Mouse (Mus musculus) natural killer cell, adult 2 months (primary cell): ENCODE results near the gene Neurod1.
A peak's percentile ranks its signal among the peaks of the same experiment; 100 is the strongest.

ENCODE experiments used
- DNase-seq, 2 experiments: peaks; one replicate each; pipeline ENCODE4 v3.0.0; 2022; ENCODE audit warnings: low spot score in 2 of 2

Neurod1 gene

DNA sequence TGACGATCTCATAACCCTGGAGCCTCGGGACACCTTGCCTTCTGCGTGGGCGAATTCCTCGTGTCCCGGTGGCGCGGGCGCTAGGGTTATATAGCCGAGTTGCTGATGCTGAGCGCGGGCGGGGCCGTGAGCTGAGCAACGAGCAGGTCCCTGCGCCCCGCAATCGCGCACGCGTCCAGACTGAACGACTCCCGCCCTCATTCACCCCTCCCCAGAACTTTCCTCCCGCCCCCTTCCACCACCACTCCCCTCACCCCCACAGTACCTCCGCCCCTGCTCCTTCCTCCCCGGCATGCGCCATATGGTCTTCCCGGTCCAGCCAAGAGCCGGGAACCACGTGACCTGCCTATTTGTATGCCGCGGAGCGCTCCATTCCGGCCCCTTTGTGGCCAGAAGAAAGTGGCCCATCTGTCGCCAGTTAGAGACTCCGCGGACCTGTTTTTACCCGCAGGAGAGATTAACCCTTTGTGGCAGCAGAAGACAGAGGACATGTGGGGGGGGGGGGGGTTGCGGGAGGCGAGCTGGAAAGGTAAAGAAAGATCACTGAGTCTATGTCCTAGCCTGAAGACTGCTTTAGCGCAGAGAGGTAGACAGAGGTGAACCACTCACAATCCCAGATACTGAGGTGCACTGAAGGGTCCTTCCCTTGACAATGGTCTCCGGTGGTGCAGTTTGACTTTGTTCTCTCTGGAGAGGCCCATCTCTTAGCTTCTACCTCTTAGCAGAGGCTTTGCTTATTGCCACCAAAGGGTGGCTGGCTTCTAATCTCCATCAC, at the start of gene Neurod1, which contains the start of gene Cerkl:
Gene Neurod1 (minus strand): TSS at position 177 of the 775 bp plus-strand sequence.
Gene Cerkl (minus strand): TSS at position 211 of the 775 bp plus-strand sequence.
- no peak for DNase-seq

DNA sequence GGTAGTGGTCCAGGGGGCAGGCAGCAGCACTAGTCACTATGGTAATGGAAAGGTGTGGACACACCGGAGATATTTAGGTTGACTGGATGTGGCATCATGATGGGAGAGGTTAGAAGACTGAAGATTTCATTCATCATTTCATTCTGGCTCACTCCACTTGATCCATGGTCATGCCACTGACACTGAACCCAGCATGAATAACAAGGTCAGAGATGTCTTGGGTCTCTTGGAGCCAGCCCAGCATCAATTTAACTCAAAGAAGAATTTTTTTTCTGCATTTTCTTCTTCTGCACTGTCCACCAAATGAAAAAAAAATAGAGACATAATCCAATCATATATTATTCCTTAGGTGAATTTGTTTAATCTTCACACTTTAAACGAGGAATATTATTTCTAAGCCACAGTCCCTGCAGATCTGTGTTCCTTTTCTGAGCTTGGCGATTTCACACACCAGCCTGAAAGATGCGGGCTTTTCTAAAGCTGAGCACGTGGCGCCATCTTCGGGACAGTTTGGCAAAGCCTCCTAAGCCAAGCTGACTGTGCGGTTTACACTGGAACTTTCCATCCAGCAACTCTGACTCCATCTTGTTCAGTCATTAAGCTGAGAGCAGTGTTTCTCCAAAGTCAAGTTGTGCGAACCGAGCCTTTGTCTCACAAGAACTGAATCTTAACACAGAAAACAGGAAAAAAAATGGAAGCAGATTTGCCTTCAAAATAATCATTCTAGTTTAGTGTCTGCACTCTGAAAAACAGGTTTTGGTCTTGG, 42.6 kb upstream of the Neurod1 start:
- peak; percentile 3 to 23 for DNase-seq

DNA sequence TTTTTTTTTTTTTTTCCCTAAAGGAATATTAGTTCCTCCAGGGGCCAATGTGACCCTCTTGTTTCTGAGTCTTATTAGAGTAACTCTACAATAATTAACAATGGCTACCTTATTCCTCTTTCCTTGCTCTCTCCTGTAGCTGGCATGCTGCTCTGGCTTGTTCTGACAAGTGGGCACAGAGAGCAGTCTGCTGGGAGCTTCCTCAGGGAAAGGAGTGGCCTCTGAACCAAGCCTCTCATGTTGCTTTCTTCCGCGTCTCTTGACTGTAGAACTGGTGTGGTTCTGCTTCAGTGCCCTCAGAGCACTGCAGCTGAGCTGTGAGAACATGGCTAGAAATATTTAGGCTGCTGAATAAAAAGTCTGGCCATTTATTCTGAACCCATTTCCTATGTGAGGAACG, 28.6 kb upstream of the Neurod1 start:
- no peak for DNase-seq

DNA sequence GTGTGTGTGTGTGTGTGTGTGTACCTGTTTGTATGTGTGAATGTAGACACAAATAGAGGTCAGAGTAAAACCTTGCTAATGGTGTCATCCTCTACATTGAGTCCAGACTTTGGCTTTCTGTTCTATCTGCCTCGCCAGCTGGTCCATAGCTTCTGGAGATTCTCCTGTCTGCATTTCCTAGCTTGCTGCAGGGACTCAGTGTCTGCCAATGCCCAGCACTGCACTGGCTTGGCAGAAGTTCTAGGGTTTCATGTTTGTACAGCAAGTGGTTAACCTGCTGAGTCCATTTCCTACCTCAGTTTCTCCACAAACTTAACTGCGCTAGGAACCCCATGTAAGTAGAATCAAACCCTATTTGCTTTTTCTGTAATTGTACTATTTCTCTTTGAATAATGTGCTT, 26.0 kb upstream of the Neurod1 start:
- DNase-seq, result no peak

DNA sequence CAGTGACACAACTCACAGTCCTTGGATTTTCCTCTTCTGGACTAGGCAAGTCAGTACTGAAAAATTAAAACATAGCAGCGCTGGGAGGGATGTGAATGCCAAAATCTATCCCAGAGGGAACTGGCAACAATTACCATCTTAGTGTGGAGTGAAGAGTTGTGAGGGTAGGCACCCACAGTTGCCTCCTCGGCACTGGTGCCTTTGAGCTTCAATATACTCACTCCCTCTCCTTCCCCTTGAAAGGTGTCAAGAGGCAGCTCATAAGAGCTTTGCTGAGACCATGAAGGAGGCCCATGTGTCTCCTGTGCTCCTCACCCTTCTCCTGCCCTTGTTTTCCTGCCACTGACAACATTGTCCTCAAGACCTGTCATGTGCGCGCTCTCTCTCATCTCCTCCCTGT, 5.9 kb upstream of the Neurod1 start:
- DNase-seq, result no peak

DNA sequence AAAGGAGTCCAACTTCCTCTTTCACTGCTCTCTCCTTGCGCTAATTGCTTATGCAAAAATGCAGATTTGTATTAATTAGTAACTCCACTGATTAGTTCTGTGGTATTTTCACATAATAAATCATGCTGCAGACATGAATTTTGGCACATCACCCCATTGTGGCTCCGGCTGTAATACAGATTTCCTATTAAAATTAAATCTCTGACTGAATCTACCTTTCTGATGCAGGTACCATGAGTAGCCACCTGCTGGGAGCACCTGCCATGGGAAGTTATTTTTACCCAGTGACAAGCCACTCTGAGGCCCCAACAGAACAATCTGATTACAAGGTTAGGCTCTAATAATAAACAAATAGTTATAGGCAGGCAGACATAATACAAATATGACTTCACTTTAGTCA, 5.3 kb upstream of the Neurod1 start:
- no peak for DNase-seq

DNA sequence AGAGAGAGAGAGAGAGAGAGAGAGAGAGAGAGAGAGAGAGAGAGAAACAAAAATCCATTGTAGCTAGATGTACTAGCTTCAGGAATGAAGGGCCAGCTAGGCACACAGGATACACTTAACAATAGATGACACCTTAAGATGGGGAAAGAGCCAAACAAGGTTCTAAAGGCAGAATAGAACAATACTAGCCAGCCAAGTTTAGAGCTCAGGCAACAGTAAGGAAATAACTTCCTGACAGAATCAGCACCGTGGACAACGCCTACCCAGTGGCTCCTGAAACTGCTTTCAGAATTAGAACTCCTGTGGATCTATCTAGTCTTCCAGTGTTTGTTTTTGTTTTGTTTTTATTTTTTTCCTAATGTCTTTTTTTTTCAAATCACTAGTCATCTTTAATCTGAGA, 4.0 kb upstream of the Neurod1 start:
- no peak for DNase-seq

DNA sequence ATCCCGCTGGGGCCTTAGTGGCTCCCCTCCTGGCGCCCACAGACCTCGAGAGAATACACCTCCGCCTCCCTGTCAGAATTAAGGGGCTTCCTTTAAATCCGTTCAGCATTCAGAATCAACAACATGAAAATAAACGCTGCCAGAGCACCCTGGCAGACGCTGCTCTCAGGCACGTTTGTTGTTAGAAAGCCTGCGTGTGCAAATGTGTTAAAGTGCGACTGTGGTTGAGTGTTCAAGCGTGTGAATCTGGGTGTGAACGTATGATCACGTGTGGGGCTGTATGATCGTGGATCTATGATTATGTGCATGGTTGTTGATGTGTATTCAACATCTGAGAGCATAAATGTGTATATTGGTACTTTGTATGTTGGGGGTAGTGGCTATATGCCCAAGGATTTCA, 3.6 kb upstream of the Neurod1 start:
- DNase-seq, result no peak

DNA sequence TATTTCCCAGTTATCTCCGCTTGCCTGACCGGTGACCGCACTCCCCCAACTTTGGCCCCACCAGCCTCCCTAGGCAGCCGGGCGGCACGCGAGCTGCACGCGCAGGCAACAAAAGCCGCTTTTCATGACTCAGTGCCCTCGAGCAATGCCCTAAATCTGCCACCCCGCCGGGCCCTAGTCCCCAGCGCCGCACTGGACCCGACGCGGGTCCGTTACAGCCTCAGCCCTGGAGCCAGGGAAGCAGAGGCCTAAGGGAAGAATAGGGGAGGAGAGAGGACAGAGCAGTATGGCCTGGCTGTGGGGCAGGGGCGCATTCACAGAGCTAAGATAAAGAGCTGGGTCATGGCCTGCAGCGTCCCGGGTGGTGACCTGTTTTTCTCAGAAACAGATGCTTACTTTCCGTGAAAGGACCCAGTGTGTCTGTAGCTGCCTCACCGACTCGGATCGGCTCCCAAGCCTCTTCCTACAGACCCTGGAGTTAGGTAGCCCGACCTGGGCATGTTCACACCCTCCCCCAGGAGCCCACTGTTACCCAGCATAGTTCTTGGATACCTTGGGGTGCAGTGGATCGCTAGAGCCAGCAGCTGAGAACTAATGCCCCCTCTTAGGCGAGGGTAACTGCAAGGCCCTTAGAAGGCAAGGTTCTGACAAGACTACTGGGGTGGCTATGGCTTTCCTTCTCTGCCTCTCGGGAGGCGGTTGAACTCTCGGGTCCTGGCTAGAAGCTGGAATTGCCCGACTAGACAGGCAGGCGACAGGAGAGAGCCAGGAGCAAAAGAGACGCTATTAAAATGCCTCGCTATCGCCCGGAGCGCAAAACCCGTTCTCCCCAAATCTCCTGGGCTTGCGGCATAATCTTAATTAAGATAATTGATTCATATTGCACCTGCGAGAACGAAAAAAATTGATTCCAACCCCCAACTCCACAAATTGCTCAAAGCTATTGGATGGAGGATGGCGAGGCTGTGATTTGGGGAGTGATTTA, 2.8 kb upstream of the Neurod1 start:
- no peak for DNase-seq

DNA sequence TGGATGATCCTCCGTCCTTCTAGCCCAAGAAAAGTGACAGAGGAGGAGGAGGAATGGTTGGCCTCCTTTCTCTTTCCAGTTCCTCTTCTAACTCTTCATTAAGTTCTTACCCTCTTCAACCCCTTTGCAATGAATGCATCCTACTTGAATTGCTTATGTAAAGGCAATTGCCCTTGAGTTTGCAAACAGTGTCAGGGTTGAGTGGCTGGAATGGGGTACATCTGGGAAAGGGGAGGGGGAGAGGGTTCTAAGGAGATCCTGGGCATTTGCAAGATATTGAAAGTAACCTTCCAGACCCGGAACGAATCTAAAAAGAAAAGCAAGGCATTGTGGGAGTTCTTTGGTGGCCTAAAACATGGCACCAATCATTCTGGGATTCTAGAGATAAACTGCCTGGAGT, 1.4 kb upstream of the Neurod1 start:
- no peak for DNase-seq

DNA sequence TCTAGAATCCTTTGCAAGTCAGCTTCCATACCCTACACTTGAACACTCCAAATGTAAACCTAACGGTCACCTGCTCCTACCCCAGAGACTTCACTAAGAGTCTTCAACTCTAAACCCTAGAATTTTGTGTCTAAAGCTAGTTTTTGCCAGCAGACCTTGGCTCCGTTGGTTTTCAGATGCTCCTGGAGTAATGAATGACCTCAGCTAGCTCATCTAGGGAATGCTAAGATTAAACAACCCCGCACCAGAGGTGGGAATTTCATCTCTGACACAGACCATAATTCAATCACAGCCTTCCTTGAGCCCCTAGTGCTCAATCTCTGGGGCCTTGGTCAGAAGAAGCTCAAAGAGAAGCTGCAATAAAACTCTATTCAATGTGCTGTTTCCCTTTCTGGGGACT, 883 bp upstream of the Neurod1 start:
- DNase-seq, result no peak

DNA sequence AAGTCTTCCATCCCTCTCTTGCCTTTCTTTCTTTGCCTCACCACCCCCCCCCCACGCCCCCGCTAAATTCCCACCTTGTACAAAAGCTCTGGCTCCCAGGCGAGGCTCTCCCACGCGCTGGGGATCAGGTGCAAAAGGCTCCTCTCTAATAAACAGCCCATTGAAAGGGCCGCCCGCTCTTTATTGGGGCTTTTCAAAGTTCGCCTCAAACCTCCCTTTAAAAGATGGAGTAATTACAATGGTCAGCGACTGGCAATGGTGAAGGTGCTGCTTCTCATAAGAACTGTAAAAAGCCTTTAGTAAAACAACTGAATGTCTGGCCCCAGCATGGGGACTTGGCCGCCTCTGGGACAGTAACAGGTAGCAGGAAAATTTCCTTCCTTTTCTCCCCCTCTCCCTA, 905 bp downstream of the Neurod1 start:
- no peak for DNase-seq

DNA sequence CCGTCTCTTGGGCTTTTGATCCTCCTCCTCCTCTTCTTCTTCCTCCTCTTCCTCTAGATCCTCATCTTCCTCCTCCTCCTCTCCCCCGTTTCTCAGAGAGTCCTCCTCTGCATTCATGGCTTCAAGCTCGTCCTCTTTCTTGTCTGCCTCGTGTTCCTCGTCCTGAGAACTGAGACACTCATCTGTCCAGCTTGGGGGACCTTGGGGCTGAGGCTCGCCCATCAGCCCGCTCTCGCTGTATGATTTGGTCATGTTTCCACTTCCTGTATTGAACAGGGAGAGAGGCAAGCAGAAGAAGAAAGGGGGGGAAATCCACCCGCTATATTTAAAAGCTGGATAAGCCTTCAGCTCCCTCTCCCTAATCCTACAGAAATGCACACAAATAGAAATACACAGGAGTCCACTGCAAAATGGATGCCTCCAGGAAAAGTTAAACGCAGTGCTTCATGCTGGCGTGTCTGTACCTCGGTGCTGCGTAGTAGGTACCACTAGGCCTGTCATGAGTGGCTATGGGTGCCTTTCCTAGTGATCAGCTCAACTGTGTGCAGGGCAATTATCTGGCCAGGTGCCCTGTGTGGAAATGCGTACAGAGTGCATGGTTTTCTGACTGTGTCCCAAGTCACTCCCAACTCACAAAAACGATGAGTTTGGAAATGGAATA, 1.6 kb downstream of the Neurod1 start:
- no peak for DNase-seq

DNA sequence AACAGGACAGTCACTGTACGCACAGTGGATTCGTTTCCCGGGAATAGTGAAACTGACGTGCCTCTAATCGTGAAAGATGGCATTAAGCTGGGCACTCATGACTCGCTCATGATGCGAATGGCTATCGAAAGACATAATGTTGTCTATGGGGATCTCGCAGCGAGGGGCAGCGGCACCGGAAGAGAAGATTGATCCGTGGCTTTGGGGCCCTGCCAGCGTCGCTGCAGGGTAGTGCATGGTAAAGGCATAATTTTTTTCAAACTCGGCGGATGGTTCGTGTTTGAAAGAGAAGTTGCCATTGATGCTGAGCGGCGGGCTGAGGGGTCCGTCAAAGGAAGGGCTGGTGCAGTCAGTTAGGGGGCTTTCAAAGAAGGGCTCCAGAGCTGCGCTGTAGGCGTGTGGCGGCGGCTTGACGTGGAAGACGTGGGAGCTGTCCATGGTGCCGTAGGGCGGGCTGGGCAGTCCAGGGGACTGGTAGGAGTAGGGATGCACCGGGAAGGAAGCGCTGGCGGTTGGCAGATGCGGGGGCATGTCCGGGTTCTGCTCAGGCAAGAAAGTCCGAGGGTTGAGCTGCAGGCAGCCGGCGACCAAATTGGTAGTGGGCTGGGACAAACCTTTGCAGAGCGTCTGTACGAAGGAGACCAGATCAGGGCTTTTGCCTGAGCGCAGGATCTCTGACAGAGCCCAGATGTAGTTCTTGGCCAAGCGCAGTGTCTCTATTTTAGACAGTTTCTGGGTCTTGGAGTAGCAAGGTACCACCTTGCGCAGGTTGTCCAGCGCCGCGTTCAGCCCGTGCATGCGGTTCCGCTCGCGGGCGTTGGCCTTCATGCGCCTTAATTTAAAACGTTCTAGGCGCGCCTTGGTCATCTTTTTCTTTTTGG, 2.4 kb downstream of the Neurod1 start:
- DNase-seq, result no peak

DNA sequence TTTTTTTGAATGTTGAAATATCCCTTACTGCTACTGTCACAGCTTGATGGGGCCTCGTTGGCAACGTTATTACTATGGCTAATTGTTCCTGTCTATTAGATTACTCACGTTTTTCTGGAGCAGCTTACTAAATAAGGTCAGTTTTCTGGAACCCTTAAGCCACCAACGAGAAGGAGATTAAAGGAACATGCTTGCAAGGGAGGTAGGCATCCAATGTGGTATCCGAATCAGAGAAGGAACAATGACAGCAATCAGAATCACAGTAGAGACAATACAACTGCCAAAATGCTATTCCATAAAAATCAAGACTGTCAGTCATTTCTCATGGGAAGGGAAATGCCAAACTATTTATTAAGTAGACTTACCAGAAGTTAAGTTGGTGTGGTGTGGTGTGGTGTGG, 5.1 kb downstream of the Neurod1 start:
- DNase-seq, result no peak

DNA sequence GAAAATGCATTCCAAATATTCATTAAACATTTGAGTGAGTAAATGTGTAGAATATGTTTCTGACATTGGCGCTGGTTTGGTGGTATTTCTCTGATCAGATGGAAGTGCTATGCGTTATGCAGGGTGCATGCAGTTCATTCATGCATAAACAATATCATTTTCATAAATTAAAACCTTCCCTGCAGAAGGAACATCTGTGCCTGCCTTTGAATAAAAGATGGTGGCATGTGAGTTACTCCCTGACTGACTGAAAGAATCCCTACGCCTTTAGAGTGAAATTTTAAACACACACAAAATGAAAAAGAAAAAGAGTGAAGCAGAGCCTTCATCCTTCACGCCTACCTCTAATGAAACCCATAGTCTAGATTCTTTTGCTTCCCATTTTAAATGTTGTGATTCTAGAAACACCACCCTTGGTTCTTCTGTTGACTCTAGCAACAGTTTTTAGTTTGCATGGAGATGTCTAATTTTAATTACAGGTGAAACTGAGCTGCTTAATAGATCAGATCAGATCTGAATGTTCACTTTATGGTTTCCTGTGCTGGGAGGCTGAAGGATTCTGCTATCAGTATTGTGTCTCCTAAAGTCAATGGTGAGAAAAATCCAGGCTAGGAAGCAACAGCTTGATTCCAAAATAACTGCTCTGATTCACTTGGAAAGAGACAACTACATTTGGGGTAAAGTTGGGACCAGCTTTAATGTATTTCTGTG, 5.7 kb downstream of the Neurod1 start:
- no peak for DNase-seq

DNA sequence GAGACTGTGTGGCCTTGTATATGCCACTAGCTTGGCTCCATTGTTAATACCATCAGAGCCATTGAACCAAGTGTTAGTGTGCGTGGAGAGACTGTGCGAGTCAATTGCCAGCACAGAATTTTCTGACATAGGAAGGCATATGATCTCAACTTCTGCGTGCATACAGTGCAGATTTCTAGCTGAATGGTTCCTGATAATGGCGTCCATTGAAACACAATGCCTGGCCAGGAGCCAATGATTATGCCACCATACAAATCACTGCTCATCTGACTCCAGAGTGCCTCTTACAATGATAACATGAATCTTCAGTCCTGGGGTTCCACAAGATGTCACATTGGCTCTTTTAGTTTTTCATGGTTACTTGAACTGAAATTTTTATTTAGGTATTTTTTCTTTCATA, 7.2 kb downstream of the Neurod1 start:
- DNase-seq, result no peak

DNA sequence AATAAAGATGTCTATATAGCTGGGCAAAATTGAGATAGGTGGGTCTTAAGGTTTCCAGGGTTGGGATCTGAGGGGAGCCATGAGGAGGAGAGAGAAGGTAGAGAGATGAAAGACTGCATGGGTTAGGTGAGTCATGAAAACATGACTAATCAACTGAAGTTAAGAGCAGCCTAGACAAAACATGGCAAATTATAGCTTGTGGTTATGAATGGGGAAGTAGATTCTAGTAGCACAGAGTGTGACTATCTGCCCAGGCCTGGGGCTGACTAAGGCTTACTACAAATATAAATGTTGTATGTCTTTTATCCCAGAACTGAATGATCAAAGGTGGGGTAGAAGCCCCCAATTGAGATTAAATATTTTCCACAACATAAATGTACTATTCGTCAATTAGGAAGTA, 9.4 kb downstream of the Neurod1 start:
- no peak for DNase-seq

DNA sequence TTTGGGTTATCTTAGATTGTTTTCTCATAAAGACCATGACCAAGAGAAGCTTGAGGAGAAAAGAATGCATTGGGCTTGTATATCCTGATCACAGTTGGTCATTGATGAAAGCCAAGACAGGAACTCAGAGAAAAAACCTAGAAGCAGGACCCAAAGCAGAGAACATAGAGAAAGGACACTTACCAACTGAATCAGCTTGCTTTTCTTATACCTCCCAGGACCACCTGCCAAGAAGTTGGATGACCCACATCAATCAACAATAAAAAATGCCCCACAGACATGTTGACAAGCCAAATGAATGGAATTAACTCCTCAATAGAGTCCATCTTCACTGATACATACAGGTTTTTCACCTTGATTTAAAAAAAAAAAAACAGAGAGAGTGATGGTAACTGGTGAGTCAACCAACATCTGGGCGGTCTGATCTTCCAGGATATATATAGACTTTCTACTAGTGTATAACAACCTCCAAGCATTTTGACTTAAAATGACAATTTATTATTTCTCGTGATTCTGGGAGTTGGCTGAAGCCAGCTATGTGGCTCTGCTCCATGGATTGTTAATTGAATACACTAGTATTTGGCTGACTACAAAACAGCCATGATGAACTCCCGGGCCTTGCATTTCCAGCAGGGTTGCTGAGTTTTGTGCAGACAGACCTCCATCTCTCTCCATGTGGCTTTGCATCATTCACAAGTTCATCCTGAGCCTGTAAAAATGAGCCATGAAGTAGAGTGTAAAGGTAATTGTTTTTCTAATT, 12.5 kb downstream of the Neurod1 start:
- no peak for DNase-seq
